Mouse (Mus musculus): ENCODE results near the gene Slc50a1. TPM values are rescaled to one million over a fixed set of nuclear protein-coding genes. Genes with fewer than 3 reads are reported as not detected.

Gene Slc50a1
- polyA plus RNA-seq, 1 experiment from 2014 or later = 86.5 TPM

DNA sequence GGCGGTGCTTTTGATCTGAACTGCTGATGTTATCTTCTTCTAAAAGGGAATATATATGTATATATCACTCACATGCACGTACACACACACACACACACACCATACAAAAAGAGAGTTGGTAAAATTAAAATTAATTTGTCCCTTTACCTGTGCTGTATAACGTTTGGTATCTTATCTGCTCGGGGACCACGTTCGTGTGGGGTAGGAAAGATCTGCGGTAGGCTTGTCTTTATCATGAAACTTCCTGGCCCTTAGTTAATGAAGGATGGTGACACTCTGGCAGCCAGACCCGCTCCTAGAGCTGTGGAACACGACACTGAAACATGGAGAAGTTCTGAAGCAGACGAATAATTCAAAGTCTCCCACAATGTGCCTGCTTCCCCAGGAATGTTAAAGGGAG is 21.5 kb upstream of the Slc50a1 start:
- Histone ChIP-seq H3K36me3 (ENCODE audit: control insufficient read depth, insufficient read depth, low read length) (no peaks in the 10 kb centered on the region), H3K27me3 (ENCODE audit: control insufficient read depth, insufficient read depth, low read length) (no peaks in the 10 kb centered on the region), H3K4me2 (replicated peaks; ENCODE audit: low read depth, low read length) (no peak overlapping the region), H3K9ac (replicated peaks; ENCODE audit: low read depth, low read length) (no peak overlapping the region), H3K27ac (ENCODE audit: low read length) (no peak overlapping the region), H3K4me1 (ENCODE audit: control insufficient read depth, insufficient read depth, low read length) (no peaks in the 10 kb centered on the region), H3K4me3 (ENCODE audit: low read depth, low read length) (no peak overlapping the region), H3K9me3 (ENCODE audit: control insufficient read depth, low read depth, low read length) (no peaks in the 10 kb centered on the region)
- ATAC-seq (ENCODE audit: insufficient number of reproducible peaks, insufficient read depth, low FRiP score, low read depth) = no peak
- WGBS = 55% methylated on average over 10 of the region's 10 CpGs

GRCm38 (mm10) chr3:89288503-89288928 is 18.1 kb upstream of the Slc50a1 start:
- Histone ChIP-seq H3K36me3 (ENCODE audit: control insufficient read depth, insufficient read depth, low read length) (no peaks in the 10 kb centered on the region), H3K4me1 (ENCODE audit: control insufficient read depth, insufficient read depth, low read length) (no peaks in the 10 kb centered on the region), H3K9ac (replicated peaks; ENCODE audit: low read depth, low read length) (no peak overlapping the region), H3K9me3 (ENCODE audit: control insufficient read depth, low read depth, low read length) (no peaks in the 10 kb centered on the region), H3K27ac (ENCODE audit: low read length) (no peak overlapping the region), H3K27me3 (ENCODE audit: control insufficient read depth, insufficient read depth, low read length) (no peaks in the 10 kb centered on the region), H3K4me3 (ENCODE audit: low read depth, low read length) (no peak overlapping the region), H3K4me2 (replicated peaks; ENCODE audit: low read depth, low read length) (no peak overlapping the region)
- ATAC-seq (ENCODE audit: insufficient number of reproducible peaks, insufficient read depth, low FRiP score, low read depth) = no peak
- WGBS = 30% methylated on average over 7 of the region's 7 CpGs

GRCm38 (mm10) chr3:89287286-89287685 is 16.9 kb upstream of the Slc50a1 start:
- no peaks in the 10 kb centered on the region for H3K36me3 ChIP-seq (ENCODE audit: control insufficient read depth, insufficient read depth, low read length)
- H3K27ac ChIP-seq (ENCODE audit: low read length) = no peak overlapping the region
- H3K27me3 ChIP-seq (ENCODE audit: control insufficient read depth, insufficient read depth, low read length) = no peaks in the 10 kb centered on the region
- 54% methylated on average over 5 of the region's 5 CpGs for WGBS
- H3K9ac ChIP-seq (replicated peaks; ENCODE audit: low read depth, low read length) = no peak overlapping the region
- ATAC-seq (ENCODE audit: insufficient number of reproducible peaks, insufficient read depth, low FRiP score, low read depth) = no peak
- no peaks in the 10 kb centered on the region for H3K4me1 ChIP-seq (ENCODE audit: control insufficient read depth, insufficient read depth, low read length)
- H3K9me3 ChIP-seq (ENCODE audit: control insufficient read depth, low read depth, low read length) = no peaks in the 10 kb centered on the region
- no peak overlapping the region for H3K4me2 ChIP-seq (replicated peaks; ENCODE audit: low read depth, low read length)
- H3K4me3 ChIP-seq (ENCODE audit: low read depth, low read length) = no peak overlapping the region

DNA sequence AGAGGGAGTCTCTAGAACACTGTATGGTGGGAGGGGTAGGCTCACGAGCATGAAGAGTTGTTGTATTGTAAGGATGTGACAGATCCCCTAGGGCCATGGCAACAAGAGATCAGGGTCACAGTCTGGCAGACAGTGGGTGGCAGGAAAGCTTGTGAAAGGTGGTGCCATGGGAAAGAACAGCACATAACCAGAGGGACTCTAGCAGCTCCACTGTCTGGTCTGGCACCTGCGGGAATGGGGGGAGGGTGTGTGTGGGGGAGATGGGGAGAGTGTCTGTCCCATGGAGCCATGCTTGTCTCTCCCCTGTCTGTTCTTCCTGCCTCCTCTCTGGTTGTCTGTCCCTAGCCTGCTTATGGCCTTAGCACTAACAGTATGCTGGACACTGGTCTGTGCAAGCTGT is 15.2 kb upstream of the Slc50a1 start:
- no peak for ATAC-seq (ENCODE audit: insufficient number of reproducible peaks, insufficient read depth, low FRiP score, low read depth)
- Histone ChIP-seq H3K4me3 (ENCODE audit: low read depth, low read length) (no peak overlapping the region), H3K4me2 (replicated peaks; ENCODE audit: low read depth, low read length) (no peak overlapping the region), H3K27ac (ENCODE audit: low read length) (no peak overlapping the region), H3K4me1 (ENCODE audit: control insufficient read depth, insufficient read depth, low read length) (peaks cover 2% of the 10 kb centered on the region; the same call in 1 of the 2 replicates), H3K9ac (replicated peaks; ENCODE audit: low read depth, low read length) (no peak overlapping the region), H3K36me3 (ENCODE audit: control insufficient read depth, insufficient read depth, low read length) (no peaks in the 10 kb centered on the region), H3K27me3 (ENCODE audit: control insufficient read depth, insufficient read depth, low read length) (no peaks in the 10 kb centered on the region), H3K9me3 (ENCODE audit: control insufficient read depth, low read depth, low read length) (no peaks in the 10 kb centered on the region)
- 48% methylated on average over 2 of the region's 2 CpGs for WGBS

- ATAC-seq (ENCODE audit: insufficient number of reproducible peaks, insufficient read depth, low FRiP score, low read depth) = no peak
Observed at GRCm38 (mm10) chr3:89284261-89284660, 13.9 kb upstream of the Slc50a1 start.

GRCm38 (mm10) chr3:89282291-89282643 is 11.9 kb upstream of the Slc50a1 start:
- peaks cover 24% of the 10 kb centered on the region for H3K4me1 ChIP-seq (ENCODE audit: control insufficient read depth, insufficient read depth, low read length)
- H3K27me3 ChIP-seq (ENCODE audit: control insufficient read depth, insufficient read depth, low read length) = no peaks in the 10 kb centered on the region
- no peaks in the 10 kb centered on the region for H3K9me3 ChIP-seq (ENCODE audit: control insufficient read depth, low read depth, low read length)
- H3K36me3 ChIP-seq (ENCODE audit: control insufficient read depth, insufficient read depth, low read length) = no peaks in the 10 kb centered on the region
- H3K27ac ChIP-seq (ENCODE audit: low read length) = no peak overlapping the region
- H3K4me3 ChIP-seq (ENCODE audit: low read depth, low read length) = no peak overlapping the region
- no peak for ATAC-seq (ENCODE audit: insufficient number of reproducible peaks, insufficient read depth, low FRiP score, low read depth)
- H3K9ac ChIP-seq (replicated peaks; ENCODE audit: low read depth, low read length) = no peak overlapping the region
- no peak overlapping the region for H3K4me2 ChIP-seq (replicated peaks; ENCODE audit: low read depth, low read length)
- 20% methylated on average over 4 of the region's 4 CpGs for WGBS

More at GRCm38 (mm10) chr3:89284261-89284660, 13.9 kb upstream of the Slc50a1 start:
- Histone ChIP-seq H3K9me3 (ENCODE audit: control insufficient read depth, low read depth, low read length) (no peaks in the 10 kb centered on the region), H3K4me2 (replicated peaks; ENCODE audit: low read depth, low read length) (no peak overlapping the region), H3K36me3 (ENCODE audit: control insufficient read depth, insufficient read depth, low read length) (no peaks in the 10 kb centered on the region), H3K4me1 (ENCODE audit: control insufficient read depth, insufficient read depth, low read length) (peaks cover 4% of the 10 kb centered on the region; the same call in 1 of the 2 replicates), H3K4me3 (ENCODE audit: low read depth, low read length) (no peak overlapping the region), H3K27ac (ENCODE audit: low read length) (no peak overlapping the region), H3K9ac (replicated peaks; ENCODE audit: low read depth, low read length) (no peak overlapping the region), H3K27me3 (ENCODE audit: control insufficient read depth, insufficient read depth, low read length) (no peaks in the 10 kb centered on the region)
- 75% methylated on average over 3 of the region's 3 CpGs for WGBS

GRCm38 (mm10) chr3:89281579-89282290 is 11.4 kb upstream of the Slc50a1 start:
- peak overlapping the region; percentile 64; the same call in 1 of the 2 replicates for H3K4me3 ChIP-seq (ENCODE audit: low read depth, low read length)
- WGBS = 11% methylated on average over 20 of the region's 20 CpGs
- peaks cover 29% of the 10 kb centered on the region for H3K4me1 ChIP-seq (ENCODE audit: control insufficient read depth, insufficient read depth, low read length)
- no peaks in the 10 kb centered on the region for H3K27me3 ChIP-seq (ENCODE audit: control insufficient read depth, insufficient read depth, low read length)
- no peaks in the 10 kb centered on the region for H3K36me3 ChIP-seq (ENCODE audit: control insufficient read depth, insufficient read depth, low read length)
- H3K9me3 ChIP-seq (ENCODE audit: control insufficient read depth, low read depth, low read length) = no peaks in the 10 kb centered on the region
- H3K27ac ChIP-seq (ENCODE audit: low read length) = peak overlapping the region; percentile 29
- no peak for ATAC-seq (ENCODE audit: insufficient number of reproducible peaks, insufficient read depth, low FRiP score, low read depth)
- peak overlapping the region; percentile 96 for H3K4me2 ChIP-seq (replicated peaks; ENCODE audit: low read depth, low read length)
- no peak overlapping the region for H3K9ac ChIP-seq (replicated peaks; ENCODE audit: low read depth, low read length)

DNA sequence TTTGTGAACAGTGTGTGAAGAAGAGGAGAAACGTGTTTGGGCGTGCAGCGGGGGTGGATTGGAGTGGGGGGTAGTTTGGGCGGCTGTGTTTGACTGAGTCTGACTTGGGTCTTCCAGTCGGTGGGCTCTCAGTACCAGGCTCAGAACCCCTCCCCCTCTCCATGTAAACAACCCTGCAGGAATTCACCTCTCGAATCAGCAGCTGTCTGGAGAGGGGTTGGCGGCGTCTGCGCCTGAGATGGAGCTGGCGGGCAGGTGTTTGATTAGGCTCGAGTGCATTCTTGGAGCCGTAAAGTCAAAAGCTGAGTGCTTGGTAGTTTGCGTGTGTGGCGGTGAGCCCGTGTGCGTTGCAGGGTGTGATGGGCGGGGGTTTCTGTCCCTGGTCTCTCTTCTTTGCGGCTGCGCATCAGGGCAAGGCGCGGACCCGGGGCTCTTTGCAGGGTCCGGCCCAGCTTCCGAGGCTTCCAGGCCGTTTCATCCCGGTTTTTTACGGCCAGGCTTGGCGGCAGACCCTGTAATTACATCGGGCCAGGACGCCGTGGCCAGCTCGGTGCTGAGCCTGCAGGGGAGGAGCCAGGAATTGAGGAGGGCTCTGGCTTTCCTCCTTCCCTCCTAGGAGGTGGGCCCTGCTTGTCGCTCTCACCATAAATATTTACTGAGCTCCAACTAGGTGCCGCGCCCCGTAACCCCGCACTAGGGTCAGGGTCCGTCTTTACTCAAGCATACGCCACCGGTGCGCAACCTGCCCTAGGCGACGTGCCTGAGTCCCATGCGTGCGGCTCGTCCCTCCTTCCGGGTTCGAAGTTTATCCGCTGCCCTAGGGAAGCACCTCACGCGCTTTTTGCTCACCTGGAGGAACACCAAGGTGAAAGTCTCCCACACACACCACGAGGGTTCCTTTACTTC is 10.5 kb upstream of the Slc50a1 start, which contains the start of gene Efna1:
Gene Efna1, minus strand, starts transcription at position 537 of the 906 bp plus-strand sequence.
- no peaks in the 10 kb centered on the region for H3K27me3 ChIP-seq (ENCODE audit: control insufficient read depth, insufficient read depth, low read length)
- H3K4me2 ChIP-seq (replicated peaks; ENCODE audit: low read depth, low read length) = peak within 1 kb of the TSS; percentile 96
- H3K9me3 ChIP-seq (ENCODE audit: control insufficient read depth, low read depth, low read length) = no peaks in the 10 kb centered on the region
- peak; percentile 73 for ATAC-seq (ENCODE audit: insufficient number of reproducible peaks, insufficient read depth, low FRiP score, low read depth)
- H3K27ac ChIP-seq (ENCODE audit: low read length) = peak within 1 kb of the TSS; percentile 78
- H3K9ac ChIP-seq (replicated peaks; ENCODE audit: low read depth, low read length) = peak within 1 kb of the TSS; percentile 2; the same call in 1 of the 2 replicates
- WGBS = 1% methylated on average over 52 of the region's 52 CpGs
- peaks cover 5% of the 10 kb centered on the region; the same call in 1 of the 2 replicates for H3K36me3 ChIP-seq (ENCODE audit: control insufficient read depth, insufficient read depth, low read length)
- H3K4me3 ChIP-seq (ENCODE audit: low read depth, low read length) = peak within 1 kb of the TSS; percentile 64
- peaks cover 29% of the 10 kb centered on the region for H3K4me1 ChIP-seq (ENCODE audit: control insufficient read depth, insufficient read depth, low read length)
